Mouse (Mus musculus) small intestine, adult 2 months (tissue): ENCODE results near the gene Unc13b.

Experiments
- CTCF ChIP-seq: fragments of 200-500 bp; IDR thresholded peaks from 2 replicates; pipeline ENCODE4 v1.5.1; 2012; ENCODE audit warnings: low read depth, mild to moderate bottlenecking, control low read depth, inconsistent platforms, low read length, moderate library complexity, mixed read lengths; ENCODE audit not compliant: insufficient replicate concordance, insufficient read length; ENCODE audit errors: extremely low read depth
- POLR2A ChIP-seq: fragments of 200-500 bp; IDR thresholded peaks from 2 replicates; pipeline ENCODE4 v1.6.1; 2012; ENCODE audit warnings: low read depth, mild to moderate bottlenecking, control low read depth, inconsistent platforms, low read length, moderate library complexity

- no peak for TF ChIP-seq CTCF
- TF ChIP-seq POLR2A, result no peak
Observed at GRCm38 (mm10) chr4:43078071-43078718, 19.4 kb downstream of the Unc13b start.
